Mouse (Mus musculus) liver, embryonic 15.5 days (tissue): ENCODE data around the gene Zbtb24. TPM values are rescaled to one million over a fixed set of nuclear protein-coding genes. Genes with fewer than 3 reads are reported as not detected.
"Not testable (repeated sequence)": the region's sequence is repeated elsewhere in the genome, so short reads cannot be mapped to it uniquely, and the experiment has no call there.

Experiments
- ATAC-seq: fragments of 200-750 bp; cut with Nextera tagmentation; 2 replicates; pipeline ENCODE4 v1.8.0; 2017; ENCODE audit warnings: moderate number of reproducible peaks, mild to moderate bottlenecking, moderate library complexity; ENCODE audit not compliant: insufficient read depth
- H3K27ac ChIP-seq: fragments of 300-500 bp; sonication (generic); replicated peaks from 2 replicates; pipeline ENCODE4 v1.5.1; 2015; ENCODE audit warnings: mild to moderate bottlenecking, inconsistent platforms
- H3K27me3 ChIP-seq: fragments of 300-500 bp; sonication (generic); 2 replicates; pipeline ENCODE4 v1.6.1; 2015; ENCODE audit warnings: mild to moderate bottlenecking, inconsistent platforms
- H3K36me3 ChIP-seq: fragments of 300-500 bp; sonication (generic); replicated peaks from 2 replicates; pipeline ENCODE4 v1.6.1; 2015; ENCODE audit warnings: moderate library complexity, mild to moderate bottlenecking, inconsistent platforms
- H3K4me1 ChIP-seq: fragments of 300-500 bp; sonication (generic); replicated peaks from 2 replicates; pipeline ENCODE4 v1.6.1; 2015; ENCODE audit warnings: inconsistent platforms
- H3K4me2 ChIP-seq: fragments of 300-500 bp; sonication (generic); 2 replicates; pipeline ENCODE4 v1.6.1; 2015; ENCODE audit warnings: moderate library complexity, mild to moderate bottlenecking, inconsistent platforms
- H3K4me3 ChIP-seq: fragments of 300-500 bp; sonication (generic); replicated peaks from 2 replicates; pipeline ENCODE4 v1.5.1; 2015; ENCODE audit warnings: mild to moderate bottlenecking, inconsistent platforms
- H3K9ac ChIP-seq: fragments of 300-500 bp; sonication (generic); 2 replicates; pipeline ENCODE4 v1.6.1; 2015; ENCODE audit warnings: moderate library complexity, mild to moderate bottlenecking, inconsistent platforms
- H3K9me3 ChIP-seq: fragments of 300-500 bp; sonication (generic); replicated peaks from 2 replicates; pipeline ENCODE4 v1.6.1; 2016; ENCODE audit warnings: inconsistent platforms
- WGBS: fragments of 180-500 bp; shearing (Covaris S2); methylation state at CpG from one replicate; pipeline ENCODE4 v1.1.7; 2015; ENCODE audit warnings: mixed read lengths; ENCODE audit not compliant: insufficient replicate concordance; 5-methylcytosine and 5-hydroxymethylcytosine counted together
- polyA plus RNA-seq: library from polyadenylated mRNA; unstranded; fragments of >200 nt; fragmentation: Nextera tagmentation; extraction: Ambion mirVana; gene quantifications from 2 replicates; pipeline ENCODE4 v1.2.1, GENCODE M21; 2015

The Zbtb24 gene
- polyA plus RNA-seq = 4.9 and 5.1 TPM in 2 replicates

GRCm38 (mm10) chr10:41450137-41450670 lies at the start of gene Zbtb24:
Gene Zbtb24, plus strand, starts transcription at chr10:41450383.
- Histone ChIP-seq H3K27me3 (no peaks in the 10 kb centered on the region), H3K27ac (peak within 1 kb of the TSS; percentile 87), H3K4me3 (peak within 1 kb of the TSS; percentile 85), H3K9me3 (no peaks in the 10 kb centered on the region), H3K4me1 (peaks cover 41% of the 10 kb centered on the region), H3K4me2 (peak within 1 kb of the TSS; percentile 90), H3K36me3 (peaks cover 16% of the 10 kb centered on the region; the same call in 1 of the 2 replicates), H3K9ac (peak within 1 kb of the TSS; percentile 97)
- peak; percentile 95 for ATAC-seq
- WGBS = under 1% methylated on average over 49 of the region's 49 CpGs

- Histone ChIP-seq H3K4me2 (no peak overlapping the region), H3K36me3 (no peaks in the 10 kb centered on the region), H3K9me3 (no peaks in the 10 kb centered on the region), H3K27ac (no peak overlapping the region), H3K4me3 (no peak overlapping the region), H3K27me3 (no peaks in the 10 kb centered on the region), H3K4me1 (no peaks in the 10 kb centered on the region), H3K9ac (no peak overlapping the region)
- no peak for ATAC-seq
- 83% methylated on average over 3 of the region's 3 CpGs for WGBS
Observed at GRCm38 (mm10) chr10:41401097-41401496, 49.1 kb upstream of the Zbtb24 start.

GRCm38 (mm10) chr10:41403364-41403763 lies 46.8 kb upstream of the Zbtb24 start:
- ATAC-seq = no peak
- Histone ChIP-seq H3K27me3 (no peaks in the 10 kb centered on the region), H3K4me2 (no peak overlapping the region), H3K9ac (no peak overlapping the region), H3K27ac (no peak overlapping the region), H3K36me3 (no peaks in the 10 kb centered on the region), H3K9me3 (no peaks in the 10 kb centered on the region), H3K4me1 (no peaks in the 10 kb centered on the region), H3K4me3 (no peak overlapping the region)
- WGBS = 38% methylated on average over 2 of the region's 2 CpGs

GRCm38 (mm10) chr10:41403893-41404612 lies 46.1 kb upstream of the Zbtb24 start:
- ATAC-seq = no peak
- no peaks in the 10 kb centered on the region for H3K36me3 ChIP-seq
- no peaks in the 10 kb centered on the region for H3K27me3 ChIP-seq
- no peak overlapping the region for H3K4me2 ChIP-seq
- H3K9me3 ChIP-seq = no peaks in the 10 kb centered on the region
- 34% methylated on average over 3 of the region's 3 CpGs for WGBS
- no peak overlapping the region for H3K9ac ChIP-seq
- no peaks in the 10 kb centered on the region for H3K4me1 ChIP-seq
- H3K4me3 ChIP-seq = no peak overlapping the region
- H3K27ac ChIP-seq = no peak overlapping the region

GRCm38 (mm10) chr10:41410176-41410575 lies 40.0 kb upstream of the Zbtb24 start:
- not testable (repeated sequence) for ATAC-seq, H3K36me3 ChIP-seq, H3K27ac ChIP-seq, H3K9ac ChIP-seq, H3K4me1 ChIP-seq, H3K27me3 ChIP-seq, H3K4me2 ChIP-seq, H3K4me3 ChIP-seq, H3K9me3 ChIP-seq
- WGBS = 61% methylated on average over 4 of the region's 4 CpGs

GRCm38 (mm10) chr10:41410821-41411220 lies 39.4 kb upstream of the Zbtb24 start:
- ATAC-seq, H3K27me3 ChIP-seq, H3K4me3 ChIP-seq, H3K9me3 ChIP-seq, H3K9ac ChIP-seq, H3K27ac ChIP-seq, H3K4me1 ChIP-seq, H3K4me2 ChIP-seq, H3K36me3 ChIP-seq: not testable (repeated sequence)
- WGBS = 59% methylated on average over 1 of the region's 1 CpGs

GRCm38 (mm10) chr10:41413471-41413870 lies 36.7 kb upstream of the Zbtb24 start:
- not testable (repeated sequence) for H3K4me3 ChIP-seq, H3K4me2 ChIP-seq, H3K36me3 ChIP-seq, H3K9ac ChIP-seq, ATAC-seq, H3K27ac ChIP-seq, H3K9me3 ChIP-seq, H3K4me1 ChIP-seq, H3K27me3 ChIP-seq
- WGBS = 55% methylated on average over 1 of the region's 1 CpGs

GRCm38 (mm10) chr10:41415368-41415767 lies 34.8 kb upstream of the Zbtb24 start:
- 70% methylated on average over 2 of the region's 2 CpGs for WGBS
- H3K4me1 ChIP-seq, H3K36me3 ChIP-seq, ATAC-seq, H3K27me3 ChIP-seq, H3K9me3 ChIP-seq, H3K4me2 ChIP-seq, H3K27ac ChIP-seq, H3K9ac ChIP-seq, H3K4me3 ChIP-seq: not testable (repeated sequence)

GRCm38 (mm10) chr10:41420496-41421200 lies 29.5 kb upstream of the Zbtb24 start:
- 57% methylated on average over 9 of the region's 9 CpGs for WGBS
- Histone ChIP-seq H3K9ac (no peak overlapping the region), H3K27ac (no peak overlapping the region), H3K4me1 (no peaks in the 10 kb centered on the region), H3K27me3 (no peaks in the 10 kb centered on the region), H3K36me3 (no peaks in the 10 kb centered on the region), H3K4me3 (no peak overlapping the region), H3K4me2 (no peak overlapping the region), H3K9me3 (no peaks in the 10 kb centered on the region)
- ATAC-seq = no peak

GRCm38 (mm10) chr10:41423681-41424080 lies 26.5 kb upstream of the Zbtb24 start:
- H3K27ac ChIP-seq = no peak overlapping the region

GRCm38 (mm10) chr10:41426368-41426767 lies 23.8 kb upstream of the Zbtb24 start:
- Histone ChIP-seq H3K4me3 (no peak overlapping the region), H3K36me3 (no peaks in the 10 kb centered on the region), H3K4me1 (no peaks in the 10 kb centered on the region), H3K27me3 (no peaks in the 10 kb centered on the region), H3K9ac (no peak overlapping the region), H3K27ac (no peak overlapping the region), H3K9me3 (no peaks in the 10 kb centered on the region), H3K4me2 (no peak overlapping the region)
- ATAC-seq = no peak
- 50% methylated on average over 6 of the region's 6 CpGs for WGBS

More at GRCm38 (mm10) chr10:41423681-41424080, 26.5 kb upstream of the Zbtb24 start:
- Histone ChIP-seq H3K9ac (no peak overlapping the region), H3K4me2 (no peak overlapping the region), H3K36me3 (no peaks in the 10 kb centered on the region), H3K4me3 (no peak overlapping the region), H3K27me3 (no peaks in the 10 kb centered on the region), H3K4me1 (no peaks in the 10 kb centered on the region), H3K9me3 (no peaks in the 10 kb centered on the region)
- 74% methylated on average over 2 of the region's 2 CpGs for WGBS
- no peak for ATAC-seq
